Mouse (Mus musculus): ENCODE measurements around the gene Myo1a.

DNA sequence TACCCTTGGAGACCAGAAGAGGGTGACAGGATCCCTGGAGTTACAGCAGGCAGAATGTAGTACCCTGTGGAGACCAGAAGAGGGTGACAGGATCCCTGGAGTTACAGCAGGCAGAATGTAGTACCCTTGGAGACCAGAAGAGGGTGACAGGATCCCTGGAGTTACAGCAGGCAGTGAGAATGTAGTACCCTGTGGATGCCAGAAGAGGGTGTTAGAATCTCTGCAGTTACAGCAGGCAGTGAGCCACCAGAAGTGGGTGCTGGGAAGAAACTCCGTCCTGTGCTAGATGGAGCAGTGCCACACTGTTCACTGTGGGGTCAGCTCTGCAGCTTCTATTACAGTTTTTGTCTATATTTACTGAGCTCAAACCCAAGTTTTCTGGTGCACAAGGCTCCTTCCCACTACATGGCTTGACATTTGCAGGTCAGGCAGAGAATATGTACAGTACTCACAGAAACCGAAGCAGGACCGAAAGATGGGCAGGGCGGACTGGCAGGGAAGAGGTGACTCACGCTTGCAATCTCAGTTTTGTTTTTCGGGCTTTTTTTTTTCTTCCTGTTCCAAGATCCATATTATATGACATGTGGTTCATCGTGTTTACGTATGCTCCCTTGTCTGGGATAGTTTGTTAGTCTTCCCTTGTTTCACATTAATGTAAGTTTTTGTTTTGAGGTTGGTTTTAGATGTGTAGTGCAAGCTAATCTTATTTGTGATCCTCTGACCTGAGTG, 30.0 kb upstream of the Myo1a start:
- TF ChIP-seq POLR2A (IDR thresholded peaks at IDR 0.05; ENCODE audit: borderline replicate concordance, extremely low read depth, low read depth, low read length) = no peak
- peak; percentile 81 for TF ChIP-seq CTCF (IDR thresholded peaks at IDR 0.05; ENCODE audit: insufficient read depth, low read length)

Measured in lung, adult 2 months (tissue).